Mouse (Mus musculus): ENCODE results near the gene Ppm1j.

Ppm1j gene

GRCm38 (mm10) chr3:104783971-104784500 lies 3.2 kb downstream of the Ppm1j start:
- DNase-seq (ENCODE audit: low read depth, low spot score), result no peak

GRCm38 (mm10) chr3:104785284-104785683 lies 4.4 kb downstream of the Ppm1j start:
- no peak for DNase-seq (ENCODE audit: low read depth, low spot score)

- no peak for DNase-seq (ENCODE audit: low read depth, low spot score)
These were observed 7.2 kb downstream of the Ppm1j start, which contains the start of gene Rhoc for GRCm38 (mm10) chr3:104788075-104788474. TSS of gene Rhoc (plus strand) at chr3:104788375.

DNA sequence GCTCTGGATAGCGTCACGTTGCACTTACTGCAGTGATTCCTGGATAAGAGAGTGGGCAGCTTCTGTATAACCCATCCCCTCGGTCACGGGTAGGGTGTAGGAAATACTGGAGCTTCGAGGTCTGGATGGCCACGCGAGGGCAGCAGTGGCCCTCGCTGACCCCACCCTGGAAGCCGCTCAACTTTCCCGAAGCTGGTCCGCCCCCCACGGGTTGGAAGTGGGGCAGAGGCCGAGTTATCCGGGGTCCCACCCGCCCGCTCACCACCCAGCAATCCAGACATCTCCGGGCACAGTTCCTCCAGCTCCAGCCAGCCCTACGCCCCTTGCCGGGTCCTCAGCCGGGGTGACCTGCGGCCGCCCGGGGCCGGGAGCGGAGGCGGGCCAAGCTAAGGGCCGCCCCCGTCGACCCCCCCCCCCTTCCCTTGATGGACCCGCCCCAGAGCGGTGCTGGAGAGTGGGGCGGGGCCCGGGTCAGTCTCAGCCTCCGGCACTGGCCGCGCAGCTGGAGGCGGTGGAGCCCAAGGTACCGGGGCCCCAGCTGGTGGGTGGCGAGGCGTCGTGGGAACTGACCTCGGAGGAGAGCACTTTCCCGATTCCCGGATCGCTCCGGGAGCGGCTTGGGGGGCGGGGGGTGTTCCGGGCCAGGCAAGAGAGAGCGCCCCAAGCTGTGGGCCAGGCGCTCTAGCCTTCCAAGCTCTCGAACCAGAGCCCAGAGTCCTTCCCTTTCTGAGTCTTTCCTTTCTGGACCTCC lies 7.9 kb downstream of the Ppm1j start:
- peak; percentile 72 for DNase-seq (ENCODE audit: low read depth, low spot score)

DNA sequence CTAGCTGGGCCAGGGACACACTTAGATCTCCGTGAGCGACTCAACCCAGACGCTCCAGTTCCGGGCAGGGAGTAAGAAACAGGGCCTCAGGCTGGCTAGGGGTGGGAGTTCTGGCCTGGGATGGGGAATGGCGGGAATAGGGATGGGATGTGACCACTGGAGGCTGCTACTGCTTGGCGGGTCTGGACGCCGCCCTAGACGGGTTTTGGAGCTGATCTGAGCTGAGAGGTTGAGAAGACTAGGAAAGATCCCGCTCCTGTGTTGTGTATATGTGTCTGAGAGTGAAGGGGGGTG lies 8.4 kb downstream of the Ppm1j start:
- DNase-seq (ENCODE audit: low read depth, low spot score), result peak; percentile 59

DNA sequence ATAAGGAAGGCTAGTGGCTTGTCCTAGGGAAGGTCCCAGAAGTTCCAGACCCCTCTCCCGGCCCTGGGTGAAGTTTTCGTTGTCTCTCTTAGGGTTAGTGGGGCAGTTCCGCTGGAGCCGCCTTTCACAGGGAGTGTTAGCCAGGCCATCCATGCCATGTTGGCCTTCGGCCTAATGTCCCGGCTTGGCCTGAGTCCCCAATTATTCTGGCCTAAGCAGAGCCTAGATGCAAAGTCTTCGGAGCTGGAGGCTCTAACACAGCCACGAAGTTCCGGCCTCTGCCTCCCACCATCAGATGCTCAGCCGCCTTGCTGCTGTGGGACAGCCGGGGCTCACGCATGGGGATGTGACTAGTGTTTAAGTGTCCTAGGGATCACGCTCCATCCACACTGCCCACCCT lies 9.0 kb downstream of the Ppm1j start:
- no peak for DNase-seq (ENCODE audit: low read depth, low spot score)

DNA sequence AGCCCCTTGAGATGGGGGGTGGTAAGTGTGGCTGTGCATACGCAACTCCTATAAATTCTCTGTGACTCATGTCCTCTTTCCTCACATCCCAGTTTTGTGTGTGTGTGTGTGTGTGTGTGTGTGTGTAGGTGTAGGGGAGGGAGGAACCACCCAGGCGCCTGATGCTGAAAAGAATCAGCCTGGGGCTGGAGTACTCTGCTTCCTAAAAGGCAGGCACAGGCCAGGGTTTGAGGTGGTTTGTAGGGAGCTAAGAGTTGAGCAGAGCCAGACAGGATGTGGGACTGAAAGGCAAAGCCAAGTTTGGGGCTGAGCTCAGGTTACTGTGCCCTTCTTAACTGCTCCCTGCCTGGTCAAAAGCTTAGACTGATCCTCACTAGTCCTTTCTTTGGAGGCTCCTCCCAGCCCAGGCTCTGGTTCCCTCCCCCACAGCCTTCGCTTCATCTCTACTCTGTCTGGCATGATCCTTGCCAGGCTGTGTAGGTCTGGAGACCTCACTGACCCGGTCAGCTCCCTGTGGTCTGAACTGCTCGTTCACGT lies 9.6 kb downstream of the Ppm1j start:
- peak; percentile 62 for DNase-seq (ENCODE audit: low read depth, low spot score)

GRCm38 (mm10) chr3:104791017-104791416 lies 10.2 kb downstream of the Ppm1j start:
- DNase-seq (ENCODE audit: low read depth, low spot score), result no peak

- no peak for DNase-seq (ENCODE audit: low read depth, low spot score)
These were observed 10.8 kb downstream of the Ppm1j start for GRCm38 (mm10) chr3:104791671-104792070.

GRCm38 (mm10) chr3:104792360-104793270 lies 11.8 kb downstream of the Ppm1j start:
- DNase-seq (ENCODE audit: low read depth, low spot score), result no peak

- peak; percentile 95 for DNase-seq (ENCODE audit: low read depth, low spot score)
These were observed 13.3 kb downstream of the Ppm1j start for GRCm38 (mm10) chr3:104793871-104794828.

- no peak for DNase-seq (ENCODE audit: low read depth, low spot score)
These were observed 14.2 kb downstream of the Ppm1j start for GRCm38 (mm10) chr3:104794953-104795470.

DNA sequence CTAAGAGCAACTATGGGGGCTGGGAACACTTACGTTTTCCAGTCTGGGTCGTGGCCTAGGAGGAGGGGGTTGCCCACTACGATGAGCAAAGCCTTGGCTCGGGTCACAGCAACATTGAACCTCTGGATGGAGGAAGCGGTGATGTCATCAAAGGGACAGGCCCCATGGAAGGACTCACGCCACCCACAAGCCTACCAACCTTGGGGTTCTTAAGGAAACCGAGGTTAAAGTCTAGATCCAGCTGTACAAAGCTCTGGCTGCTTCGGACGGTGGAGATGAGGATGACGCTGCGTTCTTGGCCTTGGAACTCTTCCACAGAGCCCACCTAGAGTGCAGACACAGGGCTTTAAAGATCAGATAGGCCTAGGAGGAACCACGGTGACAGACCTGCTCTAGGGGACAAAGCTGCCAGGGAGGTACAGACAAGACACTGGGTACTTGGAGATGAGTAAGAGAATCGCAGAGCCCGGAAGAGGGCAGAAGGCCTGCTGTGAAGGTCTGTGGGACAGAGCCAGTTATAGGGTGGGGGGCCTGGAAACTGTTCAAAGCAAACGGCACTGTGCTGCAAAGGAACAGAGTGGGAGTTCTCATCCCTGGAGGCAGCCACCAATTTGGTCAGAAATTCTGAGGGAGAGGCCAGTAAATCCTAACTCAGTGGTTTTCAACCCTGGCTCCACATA lies 14.9 kb downstream of the Ppm1j start:
- DNase-seq (ENCODE audit: low read depth, low spot score), result peak; percentile 43

- peak; percentile 48 for DNase-seq (ENCODE audit: low read depth, low spot score)
These were observed 15.7 kb downstream of the Ppm1j start for GRCm38 (mm10) chr3:104796430-104797082.

- no peak for DNase-seq (ENCODE audit: low read depth, low spot score)
These were observed 19.8 kb downstream of the Ppm1j start for GRCm38 (mm10) chr3:104800681-104801080.

DNA sequence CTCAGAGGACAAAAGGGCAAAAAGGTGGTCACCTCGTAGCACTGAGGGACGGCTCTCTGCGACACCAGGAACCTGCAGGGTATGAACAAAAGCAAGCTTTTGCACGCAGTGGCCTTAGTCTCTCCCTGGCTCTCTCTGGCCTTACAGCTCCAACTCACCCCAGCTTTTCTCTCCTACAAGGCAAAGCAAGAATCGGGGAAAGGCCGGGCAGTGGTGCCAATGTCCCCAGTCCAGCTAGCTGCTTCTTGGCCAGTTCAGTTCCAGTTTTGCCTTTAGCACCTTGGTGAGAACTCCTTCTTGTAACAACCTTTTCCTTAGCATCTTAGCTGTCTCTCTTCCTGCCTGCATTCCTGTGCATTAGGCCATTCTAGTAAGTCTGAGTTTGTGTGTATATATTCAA lies 20.6 kb downstream of the Ppm1j start:
- no peak for DNase-seq (ENCODE audit: low read depth, low spot score)

DNA sequence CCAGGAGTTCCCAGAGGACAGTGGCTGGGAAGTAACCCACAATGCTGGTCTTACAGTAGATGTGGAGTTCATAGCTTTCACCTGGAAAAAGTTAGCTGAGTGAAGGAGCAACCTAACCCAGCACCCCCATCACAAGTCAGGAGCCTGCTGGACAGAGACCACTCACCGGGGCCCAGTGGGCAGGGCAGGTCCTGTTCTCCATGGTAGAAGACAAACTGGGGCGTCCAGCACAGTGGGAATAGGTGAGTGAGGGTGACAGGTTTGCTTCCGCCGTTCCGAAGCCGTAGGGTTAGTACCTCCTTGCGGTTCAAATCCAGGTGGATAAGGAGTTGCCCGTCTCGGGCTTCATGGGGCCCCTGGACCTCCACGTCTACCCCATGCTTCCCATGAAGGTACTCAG lies 23.5 kb downstream of the Ppm1j start:
- DNase-seq (ENCODE audit: low read depth, low spot score), result no peak

DNA sequence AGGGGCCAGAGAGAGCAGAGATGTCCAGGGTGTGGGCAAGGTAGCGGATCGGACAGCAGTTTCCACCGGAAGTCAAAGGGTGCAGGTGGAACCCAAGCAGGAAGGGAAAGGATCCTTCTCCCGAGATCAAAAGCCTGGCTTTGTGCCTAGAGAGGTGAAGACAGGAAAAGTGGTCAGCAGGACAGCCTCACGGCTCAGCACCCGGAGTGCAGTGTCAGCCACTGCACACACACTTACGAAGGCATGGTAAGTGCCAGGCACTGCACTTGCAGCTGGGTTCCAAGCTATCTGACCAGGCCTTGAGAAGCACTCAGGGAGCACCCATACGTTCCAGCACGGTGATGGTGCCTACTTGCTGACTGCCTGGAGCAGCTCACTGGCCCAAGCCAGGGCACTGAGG lies 24.7 kb downstream of the Ppm1j start:
- no peak for DNase-seq (ENCODE audit: low read depth, low spot score)

DNA sequence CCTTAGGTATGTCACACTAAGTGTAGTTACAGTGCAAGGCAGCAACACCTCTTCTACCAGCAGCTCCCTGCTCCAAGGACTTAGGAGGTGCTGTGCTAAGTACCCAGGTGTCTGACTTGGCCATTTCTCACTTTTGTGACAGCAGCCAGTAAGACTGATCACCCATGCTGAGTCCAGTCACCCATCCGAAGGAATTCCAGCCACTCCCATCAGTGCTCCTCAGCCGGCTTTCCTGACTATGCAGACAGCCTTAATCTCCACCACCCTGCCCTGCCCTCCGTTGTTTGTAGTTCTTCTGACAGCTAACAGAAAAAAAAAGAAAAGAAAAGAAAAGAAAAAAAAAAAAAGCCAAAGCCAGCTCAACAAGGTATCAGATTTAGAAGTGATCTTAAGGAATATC lies 30.9 kb downstream of the Ppm1j start:
- peak; percentile 87 for DNase-seq (ENCODE audit: low read depth, low spot score)

GRCm38 (mm10) chr3:104812254-104812653 lies 31.4 kb downstream of the Ppm1j start:
- peak; percentile 51 for DNase-seq (ENCODE audit: low read depth, low spot score)

Data from ZHBTc4 (cell line).